Mouse (Mus musculus) intestine, embryonic 14.5 days (tissue): ENCODE data around the gene Ap2a2. TPM values are rescaled to one million over a fixed set of nuclear protein-coding genes. Genes with fewer than 3 reads are reported as not detected.
"Not testable (repeated sequence)": the region's sequence is repeated elsewhere in the genome, so short reads cannot be mapped to it uniquely, and the experiment has no call there.

ENCODE experiments used
- ATAC-seq: fragments of 200-750 bp; cut with Nextera tagmentation; replicated peaks from 2 replicates; pipeline ENCODE4 v1.8.0; 2017; ENCODE audit warnings: low read depth, moderate number of reproducible peaks, moderate TSS enrichment, moderate library complexity; ENCODE audit not compliant: low FRiP score, low TSS enrichment
- DNase-seq: peaks from one replicate; pipeline ENCODE4 v3.0.0-alpha.2; 2018; ENCODE audit warnings: low spot score
- H3K27ac ChIP-seq: fragments of 300-500 bp; sonication (generic); 2 replicates; pipeline ENCODE4 v1.5.1; 2014; ENCODE audit warnings: low read depth, mild to moderate bottlenecking, control low read depth
- H3K27me3 ChIP-seq: fragments of 300-500 bp; sonication (generic); replicated peaks from 2 replicates; pipeline ENCODE4 v1.6.1; 2014; ENCODE audit warnings: low read length, control low read depth; ENCODE audit not compliant: control insufficient read depth, insufficient read depth
- H3K36me3 ChIP-seq: fragments of 300-500 bp; sonication (generic); 2 replicates; pipeline ENCODE4 v1.6.1; 2014; ENCODE audit warnings: low read length, control low read depth; ENCODE audit not compliant: control insufficient read depth, insufficient read depth
- H3K4me1 ChIP-seq: fragments of 300-500 bp; sonication (generic); replicated peaks from 2 replicates; pipeline ENCODE4 v1.6.1; 2014; ENCODE audit warnings: low read length, control low read depth, mixed read lengths; ENCODE audit not compliant: control insufficient read depth, insufficient read depth
- H3K4me2 ChIP-seq: fragments of 300-500 bp; sonication (generic); 2 replicates; pipeline ENCODE4 v1.6.1; 2014; ENCODE audit warnings: low read length
- H3K4me3 ChIP-seq: fragments of 300-500 bp; sonication (generic); 2 replicates; pipeline ENCODE4 v1.5.1; 2014; ENCODE audit warnings: low read depth, low read length, control low read depth, mixed read lengths
- H3K9ac ChIP-seq: fragments of 300-500 bp; sonication (generic); 2 replicates; pipeline ENCODE4 v1.6.1; 2014; ENCODE audit warnings: mild to moderate bottlenecking, low read length
- H3K9me3 ChIP-seq: fragments of 300-500 bp; sonication (generic); 2 replicates; pipeline ENCODE4 v1.6.1; 2016; ENCODE audit warnings: low read length, control low read depth; ENCODE audit not compliant: control insufficient read depth
- WGBS: fragments of 180-500 bp; shearing (Covaris S2); extraction: QIAGEN DNeasy Blood & Tissue Kit; methylation state at CpG from one replicate; pipeline ENCODE4 v1.1.7; 2014; 5-methylcytosine and 5-hydroxymethylcytosine counted together
- polyA plus RNA-seq: library from polyadenylated mRNA; unstranded; fragments of >200 nt; fragmentation: Nextera tagmentation; extraction: Ambion mirVana; gene quantifications from 2 replicates; pipeline ENCODE4 v1.2.1, GENCODE M21; 2014

Gene Ap2a2
- polyA plus RNA-seq, 1 experiment from 2014 or later: 70.0 TPM

DNA sequence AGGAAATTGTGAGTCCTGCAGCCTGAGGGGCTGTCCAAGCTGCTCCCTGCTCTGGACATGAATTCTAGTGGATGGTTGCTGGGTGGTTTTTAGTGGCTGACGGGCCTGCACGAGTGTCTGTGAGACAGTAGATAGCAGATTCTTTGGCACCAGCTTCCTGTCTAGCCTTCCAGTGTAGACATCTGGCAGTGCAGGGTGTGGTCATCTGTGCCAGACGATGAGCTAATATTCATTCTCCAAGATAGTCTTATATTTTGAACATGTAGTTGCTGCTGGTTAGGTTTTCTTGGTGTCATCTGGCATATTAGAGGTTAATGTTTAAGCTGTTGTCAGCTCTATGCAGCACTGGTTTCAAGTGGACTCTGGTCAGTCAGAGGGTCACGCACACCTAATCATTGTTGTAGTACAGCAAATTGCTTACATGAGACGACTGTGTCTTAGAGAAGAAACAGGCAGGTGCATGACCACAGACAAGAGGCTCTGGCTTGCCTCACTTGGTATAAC is 52.4 kb downstream of the Ap2a2 start:
- WGBS: 75% methylated on average over 5 of the region's 5 CpGs
- H3K27ac ChIP-seq: no peak overlapping the region

DNA sequence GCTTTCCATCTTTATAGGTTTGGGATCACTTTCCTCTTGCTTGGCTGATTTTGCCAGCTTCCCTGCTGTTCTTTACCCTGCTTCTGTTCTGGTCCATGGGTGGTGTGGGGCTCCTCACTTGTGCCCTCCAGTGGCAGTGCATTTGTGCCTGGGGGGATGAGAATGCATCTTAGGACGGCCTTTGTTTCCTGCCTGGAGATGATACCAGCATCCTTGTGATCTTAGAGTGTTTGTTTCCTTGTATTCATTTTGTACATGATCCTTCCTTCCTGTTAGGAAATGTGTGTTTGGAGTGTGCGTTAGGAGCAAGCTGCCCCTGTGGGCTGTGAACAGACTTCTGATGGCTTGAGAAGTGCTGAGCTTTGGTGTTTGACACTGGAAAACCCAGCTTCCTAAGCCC is 62.2 kb downstream of the Ap2a2 start:
- H3K36me3 ChIP-seq: peaks cover 93% of the 10 kb centered on the region
- H3K4me3 ChIP-seq: no peak overlapping the region

More for the DNA sequence above, 52.4 kb downstream of the Ap2a2 start:
- no peak for ATAC-seq
- H3K4me2 ChIP-seq: no peak overlapping the region
- H3K4me1 ChIP-seq: peaks cover 5% of the 10 kb centered on the region
- H3K4me3 ChIP-seq: no peak overlapping the region
- H3K9me3 ChIP-seq: no peaks in the 10 kb centered on the region
- no peaks in the 10 kb centered on the region for H3K27me3 ChIP-seq
- H3K36me3 ChIP-seq: peaks cover 90% of the 10 kb centered on the region
- no peak overlapping the region for H3K9ac ChIP-seq
- no peak for DNase-seq

DNA sequence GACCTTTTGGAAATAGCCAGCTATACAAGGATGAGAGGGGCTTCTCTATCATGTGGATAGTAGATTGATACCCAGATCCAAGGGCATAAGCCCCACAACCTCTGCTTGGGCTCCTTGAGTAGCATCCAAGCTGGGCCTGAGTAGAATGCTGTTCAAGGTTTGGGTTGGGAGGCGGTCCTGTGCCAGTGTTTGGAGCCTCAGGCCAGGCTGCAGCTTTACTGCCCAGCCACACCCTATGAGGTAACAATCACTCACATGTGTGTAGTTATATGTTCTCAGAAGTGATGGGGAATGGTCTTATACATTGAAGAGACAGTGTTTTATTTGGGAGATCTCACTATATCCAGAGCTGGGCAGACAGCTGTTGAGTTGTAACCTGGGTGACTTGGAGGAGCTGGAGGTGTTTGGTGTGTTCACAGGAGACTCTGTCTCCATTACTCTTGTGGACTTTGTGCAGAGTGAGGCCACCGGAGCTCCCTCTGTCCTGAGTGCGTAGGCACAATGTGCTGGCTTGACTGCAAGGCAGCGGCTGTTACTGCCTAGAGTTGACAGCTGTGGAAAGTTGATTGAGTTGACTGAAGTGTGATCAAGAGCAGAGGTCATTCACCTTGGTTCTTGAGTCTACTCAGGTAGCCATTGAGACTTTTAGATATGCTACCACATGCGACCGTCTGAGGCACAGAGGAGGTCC is 63.3 kb downstream of the Ap2a2 start:
- no peak overlapping the region for H3K27ac ChIP-seq
- H3K4me2 ChIP-seq: no peak overlapping the region
- no peaks in the 10 kb centered on the region for H3K27me3 ChIP-seq
- H3K4me3 ChIP-seq: no peak overlapping the region
- WGBS: 85% methylated on average over 6 of the region's 6 CpGs
- ATAC-seq (no peak), DNase-seq (no peak)
- peaks cover 97% of the 10 kb centered on the region for H3K36me3 ChIP-seq
- no peak overlapping the region for H3K9ac ChIP-seq
- no peaks in the 10 kb centered on the region for H3K4me1 ChIP-seq
- H3K9me3 ChIP-seq: no peaks in the 10 kb centered on the region

More for the DNA sequence above, 62.2 kb downstream of the Ap2a2 start:
- no peak for ATAC-seq
- Histone ChIP-seq H3K4me1 (no peaks in the 10 kb centered on the region), H3K4me2 (no peak overlapping the region), H3K27me3 (no peaks in the 10 kb centered on the region), H3K9me3 (no peaks in the 10 kb centered on the region), H3K9ac (no peak overlapping the region), H3K27ac (no peak overlapping the region)
- DNase-seq: no peak
- WGBS: 81% methylated on average over 2 of the region's 2 CpGs

DNA sequence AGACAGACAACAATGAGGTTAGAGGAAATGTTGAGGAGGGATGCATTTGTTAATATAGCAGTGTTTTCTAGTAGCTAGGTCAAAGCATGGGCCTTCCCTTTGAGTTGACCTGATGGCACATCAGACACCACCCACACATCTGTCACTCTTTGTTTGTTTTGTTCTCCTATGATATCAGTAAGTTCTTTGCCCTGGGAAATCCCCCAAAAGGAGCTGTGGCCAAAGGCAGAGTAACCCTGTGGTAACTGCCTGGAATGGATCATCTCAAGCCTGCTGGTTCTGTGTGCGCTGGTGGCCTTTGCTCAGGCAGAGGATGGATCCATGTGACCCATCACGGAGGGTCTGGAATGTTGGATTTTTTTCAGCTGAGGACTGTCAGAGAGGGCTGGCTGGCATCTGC is 66.0 kb downstream of the Ap2a2 start:
- Histone ChIP-seq H3K9ac (no peak overlapping the region), H3K9me3 (no peaks in the 10 kb centered on the region), H3K27ac (no peak overlapping the region), H3K4me1 (no peaks in the 10 kb centered on the region), H3K4me3 (no peak overlapping the region), H3K4me2 (no peak overlapping the region), H3K27me3 (no peaks in the 10 kb centered on the region), H3K36me3 (peaks cover 97% of the 10 kb centered on the region)
- ATAC-seq (no peak), DNase-seq (no peak)
- 78% methylated on average over 2 of the region's 2 CpGs for WGBS

DNA sequence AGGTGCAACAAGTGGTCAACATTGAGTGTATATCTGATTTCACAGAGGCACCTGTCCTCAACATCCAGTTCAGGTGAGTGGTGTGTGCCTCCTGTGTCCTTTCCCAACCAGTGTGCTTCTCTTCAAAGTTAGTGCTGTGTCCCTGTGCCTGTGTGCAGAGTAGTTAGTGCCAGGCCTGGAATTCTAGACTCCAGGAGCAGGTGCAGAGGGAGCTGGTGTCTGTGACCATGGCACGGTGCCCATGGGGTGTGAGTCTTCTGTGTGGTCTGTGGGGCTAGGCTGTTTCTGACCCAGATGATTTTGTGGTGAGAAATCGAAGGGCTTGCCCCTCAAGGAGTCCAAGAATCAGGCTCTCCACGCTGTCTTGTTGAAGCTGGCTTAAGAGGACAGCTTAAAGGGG is 67.3 kb downstream of the Ap2a2 start:
- no peaks in the 10 kb centered on the region for H3K4me1 ChIP-seq
- DNase-seq (no peak), ATAC-seq (no peak)
- H3K27me3 ChIP-seq: no peaks in the 10 kb centered on the region
- no peak overlapping the region for H3K4me3 ChIP-seq
- H3K4me2 ChIP-seq: no peak overlapping the region
- peaks cover 96% of the 10 kb centered on the region for H3K36me3 ChIP-seq
- WGBS: 96% methylated on average over 3 of the region's 3 CpGs
- H3K9me3 ChIP-seq: no peaks in the 10 kb centered on the region
- no peak overlapping the region for H3K9ac ChIP-seq
- no peak overlapping the region for H3K27ac ChIP-seq

DNA sequence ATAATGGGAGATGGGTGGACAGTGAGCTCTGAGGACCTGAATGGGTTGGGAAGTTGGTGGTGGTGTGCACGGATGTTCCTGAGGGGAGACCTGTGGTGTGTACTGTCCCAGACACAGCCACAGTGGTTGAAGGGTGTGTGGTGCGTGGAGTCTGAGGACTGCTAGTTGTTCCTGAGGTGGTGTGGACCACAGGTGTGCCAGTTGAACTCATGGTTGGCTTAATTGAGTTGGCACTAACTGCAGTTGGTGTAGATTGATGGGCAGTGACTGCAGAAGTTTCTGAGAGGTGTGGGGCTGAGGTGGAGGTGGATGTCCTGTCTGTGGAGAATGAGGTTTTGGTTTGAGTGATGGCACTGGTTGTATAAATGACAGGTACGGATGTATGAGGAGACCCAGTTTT is 76.1 kb downstream of the Ap2a2 start:
- ATAC-seq: peak; percentile 58
- 97% methylated on average over 1 of the region's 3 CpGs for WGBS
- H3K4me1 ChIP-seq, H3K4me3 ChIP-seq, H3K9me3 ChIP-seq, H3K9ac ChIP-seq, DNase-seq, H3K27me3 ChIP-seq, H3K27ac ChIP-seq, H3K4me2 ChIP-seq: not testable (repeated sequence)
- H3K36me3 ChIP-seq: peaks cover 17% of the 10 kb centered on the region

DNA sequence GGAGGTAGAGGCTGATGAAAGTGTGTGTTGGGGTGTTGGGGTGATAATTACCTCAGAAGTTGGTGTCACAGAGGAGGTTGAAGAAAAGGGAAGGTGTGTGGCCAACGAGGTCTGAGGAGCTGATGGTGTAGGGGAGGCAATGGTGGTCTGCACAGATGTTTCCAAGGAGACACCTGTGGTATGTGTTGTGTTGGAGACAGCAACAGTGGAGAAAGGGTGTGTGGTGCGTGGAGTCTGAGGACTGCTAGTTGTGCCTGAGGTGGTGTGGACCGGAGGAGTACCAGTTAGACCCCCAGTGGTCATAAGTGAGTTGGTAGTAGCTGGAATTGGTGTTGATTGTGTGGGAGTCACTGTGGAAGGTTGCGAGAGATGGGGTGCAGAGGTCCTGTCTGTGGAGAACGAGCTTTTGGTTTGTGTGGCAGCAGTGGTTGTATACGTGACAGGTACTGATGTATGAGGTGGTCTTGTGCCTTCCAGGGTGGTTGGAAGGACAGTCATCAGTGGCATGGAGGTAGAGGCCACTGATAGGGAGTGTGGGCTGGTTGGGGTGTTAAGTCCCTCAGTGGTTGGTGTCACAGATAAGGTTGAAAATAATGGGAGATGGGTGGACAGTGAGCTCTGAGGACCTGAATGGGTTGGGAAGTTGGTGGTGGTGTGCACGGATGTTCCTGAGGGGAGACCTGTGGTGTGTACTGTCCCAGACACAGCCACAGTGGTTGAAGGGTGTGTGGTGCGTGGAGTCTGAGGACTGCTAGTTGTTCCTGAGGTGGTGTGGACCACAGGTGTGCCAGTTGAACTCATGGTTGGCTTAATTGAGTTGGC is 76.8 kb downstream of the Ap2a2 start:
- H3K36me3 ChIP-seq: peaks cover 12% of the 10 kb centered on the region
- not testable (repeated sequence) for H3K4me3 ChIP-seq, H3K4me2 ChIP-seq, H3K9ac ChIP-seq, H3K27me3 ChIP-seq, DNase-seq, H3K9me3 ChIP-seq, H3K27ac ChIP-seq, H3K4me1 ChIP-seq
- 87% methylated on average over 5 of the region's 8 CpGs for WGBS
- peak; percentile 75 for ATAC-seq

DNA sequence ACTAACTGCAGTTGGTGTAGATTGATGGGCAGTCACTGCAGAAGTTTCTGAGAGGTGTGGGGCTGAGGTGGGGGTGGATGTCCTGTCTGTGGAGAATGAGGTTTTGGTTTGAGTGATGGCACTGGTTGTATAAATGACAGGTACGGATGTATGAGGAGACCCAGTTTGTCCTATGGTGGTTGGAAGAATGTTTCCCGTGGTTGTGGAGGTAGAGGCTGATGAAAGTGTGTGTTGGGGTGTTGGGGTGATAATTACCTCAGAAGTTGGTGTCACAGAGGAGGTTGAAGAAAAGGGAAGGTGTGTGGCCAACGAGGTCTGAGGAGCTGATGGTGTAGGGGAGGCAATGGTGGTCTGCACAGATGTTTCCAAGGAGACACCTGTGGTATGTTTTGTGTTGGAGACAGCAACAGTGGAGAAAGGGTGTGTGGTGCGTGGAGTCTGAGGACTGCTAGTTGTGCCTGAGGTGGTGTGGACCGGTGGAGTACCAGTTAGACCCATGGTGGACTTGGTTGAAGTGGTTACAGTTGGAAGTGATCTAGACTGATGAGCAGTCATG is 77.4 kb downstream of the Ap2a2 start:
- not testable (repeated sequence) for H3K4me3 ChIP-seq, H3K27ac ChIP-seq, DNase-seq, H3K27me3 ChIP-seq, H3K4me2 ChIP-seq, H3K36me3 ChIP-seq, H3K9me3 ChIP-seq, H3K9ac ChIP-seq, H3K4me1 ChIP-seq
- ATAC-seq: peak; percentile 63
- 82% methylated on average over 5 of the region's 5 CpGs for WGBS
